Mouse (Mus musculus): ENCODE measurements at regions not wholly inside any gene's neighbourhood (a gene's known extent, or its start where the extent isn't known, plus 50 kb on each side); places are given as distances from the start of the nearest gene placed in this dataset. TPM values are rescaled to one million over a fixed set of nuclear protein-coding genes. Genes with fewer than 3 reads are reported as not detected.

DNA sequence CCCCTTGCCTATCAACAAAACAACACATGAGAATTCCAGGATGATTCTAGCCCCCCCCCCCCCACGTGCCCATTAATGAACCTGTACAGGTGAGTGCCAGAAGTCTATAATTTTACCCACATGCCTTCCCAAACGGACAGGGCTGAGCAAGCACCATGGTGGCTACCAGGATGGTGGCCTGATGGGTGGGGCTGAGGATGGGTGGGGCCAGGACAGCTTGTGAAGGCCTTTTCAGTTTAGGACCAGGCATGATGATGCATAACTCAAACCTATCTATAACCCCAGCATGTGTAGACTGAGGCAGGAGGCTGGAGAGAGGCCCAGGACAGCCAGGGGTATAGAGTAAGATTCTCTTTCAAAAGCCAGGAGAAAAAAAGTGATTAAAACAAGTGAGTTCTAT, 57.0 kb upstream of the Lemd2 start:
- Histone ChIP-seq H3K4me1 (replicated peaks; ENCODE audit: control insufficient read depth, insufficient read depth, low read length) (no peaks in the 10 kb centered on the region), H3K9ac (ENCODE audit: low read length) (no peak overlapping the region), H3K27ac (ENCODE audit: low read depth, low read length) (no peak overlapping the region), H3K4me3 (ENCODE audit: low read depth, low read length) (no peak overlapping the region), H3K4me2 (ENCODE audit: low read depth, low read length, severe bottlenecking) (no peak overlapping the region), H3K36me3 (ENCODE audit: control insufficient read depth, insufficient read depth, low read length) (no peaks in the 10 kb centered on the region), H3K27me3 (ENCODE audit: control insufficient read depth, insufficient read depth, low read length) (no peaks in the 10 kb centered on the region), H3K9me3 (ENCODE audit: control insufficient read depth, low read length) (no peaks in the 10 kb centered on the region; the same call in 1 of the 2 replicates)
- 64% methylated on average over 2 of the region's 2 CpGs for WGBS
- no peak for DNase-seq (ENCODE audit: low spot score)
- ATAC-seq (replicated peaks; ENCODE audit: low FRiP score) = no peak

DNA sequence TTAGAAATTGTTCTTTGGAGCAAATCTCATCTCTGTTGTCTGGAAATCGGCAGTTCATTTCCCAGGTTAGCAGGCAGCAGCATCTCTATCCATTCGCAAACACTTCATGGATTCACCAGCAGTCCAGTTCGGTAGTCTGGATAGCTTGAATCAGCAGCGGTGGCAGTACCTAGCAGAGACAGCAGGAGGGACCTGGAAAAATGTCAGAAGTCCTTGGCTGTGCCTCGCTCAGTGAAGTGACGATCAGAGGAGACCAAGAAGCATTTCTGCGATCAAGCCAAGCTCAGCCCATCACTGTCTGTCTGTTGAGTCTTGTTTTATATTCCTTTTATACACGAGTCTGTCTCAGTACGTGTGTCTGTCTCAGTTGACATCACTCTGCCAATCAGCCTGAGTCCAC, 55.8 kb upstream of the Lemd2 start:
- H3K27ac ChIP-seq (ENCODE audit: low read depth, low read length) = no peak overlapping the region
- no peaks in the 10 kb centered on the region for H3K36me3 ChIP-seq (ENCODE audit: control insufficient read depth, insufficient read depth, low read length)
- no peak overlapping the region for H3K4me3 ChIP-seq (ENCODE audit: low read depth, low read length)
- H3K9ac ChIP-seq (ENCODE audit: low read length) = no peak overlapping the region
- H3K4me1 ChIP-seq (replicated peaks; ENCODE audit: control insufficient read depth, insufficient read depth, low read length) = no peaks in the 10 kb centered on the region
- H3K27me3 ChIP-seq (ENCODE audit: control insufficient read depth, insufficient read depth, low read length) = no peaks in the 10 kb centered on the region
- DNase-seq (ENCODE audit: low spot score) (no peak), ATAC-seq (replicated peaks; ENCODE audit: low FRiP score) (no peak)
- H3K4me2 ChIP-seq (ENCODE audit: low read depth, low read length, severe bottlenecking) = no peak overlapping the region
- no peaks in the 10 kb centered on the region; the same call in 1 of the 2 replicates for H3K9me3 ChIP-seq (ENCODE audit: control insufficient read depth, low read length)
- 90% methylated on average over 9 of the region's 9 CpGs for WGBS

DNA sequence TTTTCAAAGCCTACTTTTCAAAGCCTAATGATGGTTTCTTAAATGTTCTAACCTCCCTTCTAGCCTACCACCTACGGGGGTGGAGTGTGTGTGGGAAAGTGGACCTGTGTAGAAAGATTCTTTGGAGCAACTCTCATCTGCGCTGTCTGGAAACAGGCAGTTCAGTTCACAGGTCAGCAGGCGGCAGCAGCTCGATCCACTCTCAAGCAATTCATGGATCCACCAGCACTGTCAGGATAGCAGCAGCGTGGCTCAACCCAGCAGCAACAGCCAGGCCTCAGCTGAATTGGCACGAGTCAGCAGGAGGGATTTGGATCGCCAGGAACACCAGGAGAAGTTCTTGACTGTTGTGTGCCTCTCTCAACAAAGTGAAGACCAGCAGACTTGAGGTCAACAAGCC, 53.1 kb upstream of the Lemd2 start:
- no peaks in the 10 kb centered on the region for H3K4me1 ChIP-seq (replicated peaks; ENCODE audit: control insufficient read depth, insufficient read depth, low read length)
- DNase-seq (ENCODE audit: low spot score) (no peak), ATAC-seq (replicated peaks; ENCODE audit: low FRiP score) (no peak)
- no peak overlapping the region for H3K9ac ChIP-seq (ENCODE audit: low read length)
- H3K4me2 ChIP-seq (ENCODE audit: low read depth, low read length, severe bottlenecking) = no peak overlapping the region
- 46% methylated on average over 7 of the region's 7 CpGs for WGBS
- no peak overlapping the region for H3K4me3 ChIP-seq (ENCODE audit: low read depth, low read length)
- H3K9me3 ChIP-seq (ENCODE audit: control insufficient read depth, low read length) = no peaks in the 10 kb centered on the region; the same call in 1 of the 2 replicates
- H3K27ac ChIP-seq (ENCODE audit: low read depth, low read length) = no peak overlapping the region
- H3K36me3 ChIP-seq (ENCODE audit: control insufficient read depth, insufficient read depth, low read length) = no peaks in the 10 kb centered on the region
- H3K27me3 ChIP-seq (ENCODE audit: control insufficient read depth, insufficient read depth, low read length) = no peaks in the 10 kb centered on the region

GRCm38 (mm10) chr17:27255804-27256203, 51.5 kb upstream of the Lemd2 start:
- no peaks in the 10 kb centered on the region for H3K27me3 ChIP-seq (ENCODE audit: control insufficient read depth, insufficient read depth, low read length)
- no peak overlapping the region for H3K9ac ChIP-seq (ENCODE audit: low read length)
- H3K36me3 ChIP-seq (ENCODE audit: control insufficient read depth, insufficient read depth, low read length) = no peaks in the 10 kb centered on the region
- H3K4me3 ChIP-seq (ENCODE audit: low read depth, low read length) = no peak overlapping the region
- no peak for ATAC-seq (replicated peaks; ENCODE audit: low FRiP score)
- DNase-seq (ENCODE audit: low spot score) = no peak
- no peaks in the 10 kb centered on the region for H3K4me1 ChIP-seq (replicated peaks; ENCODE audit: control insufficient read depth, insufficient read depth, low read length)
- WGBS = 91% methylated on average over 7 of the region's 7 CpGs
- no peak overlapping the region for H3K4me2 ChIP-seq (ENCODE audit: low read depth, low read length, severe bottlenecking)
- H3K9me3 ChIP-seq (ENCODE audit: control insufficient read depth, low read length) = no peaks in the 10 kb centered on the region; the same call in 1 of the 2 replicates
- no peak overlapping the region for H3K27ac ChIP-seq (ENCODE audit: low read depth, low read length)

Small RNAs in the stretch of these regions (microRNA-seq; reads per million reads assigned to microRNA genes)
- gene Mir7214 (ENCODE audit: insufficient number of aligned reads) = not detected
- gene Mir7216 (ENCODE audit: insufficient number of aligned reads) = not detected
- gene Mir7217 (ENCODE audit: insufficient number of aligned reads) = not detected
- gene Mir7218 (ENCODE audit: insufficient number of aligned reads) = not detected

Data from forebrain, embryonic 11.5 days (tissue).